Mouse (Mus musculus) megakaryocyte, embryonic 14.5 days (primary cell): ENCODE measurements around the gene A430005L14Rik.

ENCODE experiments used
- FLI1 ChIP-seq: IDR thresholded peaks from 2 replicates; pipeline ENCODE4 v1.6.1; 2012; ENCODE audit warnings: low read length, inconsistent platforms, mixed read lengths
- GATA1 ChIP-seq: IDR thresholded peaks from 3 replicates; pipeline ENCODE4 v1.6.1; 2012; ENCODE audit warnings: mixed read lengths, low read length, inconsistent platforms, borderline replicate concordance

- TF ChIP-seq GATA1 (no peak), FLI1 (no peak)
Observed at GRCm38 (mm10) chr4:153945741-153946140, 11.3 kb upstream of the A430005L14Rik start.
